Mouse (Mus musculus) retina, adult 2 months (tissue): ENCODE data around the gene Tacc2.

Experiments used
- DNase-seq: peaks from one replicate; pipeline ENCODE4 v3.0.0-alpha.2; 2012; ENCODE audit warnings: low read depth, low spot score

Tacc2 gene

DNA sequence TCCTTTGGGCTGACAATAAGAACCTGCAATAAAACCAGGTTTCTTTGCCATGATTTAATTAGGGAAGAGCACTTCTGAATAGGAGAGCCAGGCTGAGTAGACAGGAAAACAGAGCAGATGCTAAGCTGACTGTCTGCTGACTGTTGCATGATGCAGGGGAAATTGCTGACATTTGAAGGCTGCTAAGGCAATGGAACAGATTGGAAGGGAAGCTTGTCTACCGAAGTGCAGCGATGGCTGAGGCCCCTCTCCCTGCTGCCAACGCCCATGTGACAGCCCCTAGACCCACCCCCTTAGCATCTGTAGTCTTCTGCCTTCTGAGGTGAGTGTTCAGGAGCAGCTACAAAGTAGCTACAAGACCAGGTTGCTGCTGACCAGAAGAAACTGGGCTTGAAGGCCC, 148.9 kb downstream of the Tacc2 start:
- DNase-seq = no peak

DNA sequence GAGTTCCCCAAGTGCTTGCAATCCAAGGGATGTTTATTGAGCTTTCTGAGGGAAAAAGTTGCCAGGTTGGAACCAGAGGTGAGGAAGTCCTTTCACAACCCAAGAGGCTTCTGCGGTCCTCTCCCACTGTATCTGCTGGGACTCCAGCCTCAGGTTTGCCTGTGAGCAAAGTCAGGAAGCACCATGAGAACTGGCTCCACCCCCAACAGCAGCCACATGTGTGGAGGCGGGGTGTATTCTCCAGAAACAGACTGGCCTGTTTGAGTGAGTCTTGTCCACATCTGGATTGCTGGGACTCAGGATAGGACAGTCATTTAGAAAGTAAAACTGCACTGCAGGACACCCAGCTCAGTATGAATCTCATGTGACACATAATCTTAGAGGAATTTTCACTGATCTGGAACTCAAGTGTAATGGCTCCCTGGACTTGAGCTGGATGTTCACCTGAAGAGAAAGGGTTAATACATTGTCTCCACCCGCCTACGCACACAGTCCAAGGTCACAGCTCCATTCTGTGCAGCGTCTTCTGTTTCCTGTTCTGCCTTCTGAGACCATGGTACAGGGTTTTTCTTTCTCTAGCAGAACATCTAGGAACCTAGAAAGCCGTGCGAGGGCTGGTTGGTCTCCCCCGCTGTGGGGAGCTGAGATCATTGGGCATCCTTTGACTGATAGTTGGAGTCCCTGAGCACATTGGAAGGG, 149.6 kb downstream of the Tacc2 start:
- no peak for DNase-seq

GRCm38 (mm10) chr7:130727560-130727959, 150.3 kb downstream of the Tacc2 start:
- DNase-seq = no peak

- DNase-seq = no peak
These were observed 154.6 kb downstream of the Tacc2 start for GRCm38 (mm10) chr7:130731792-130732191.

DNA sequence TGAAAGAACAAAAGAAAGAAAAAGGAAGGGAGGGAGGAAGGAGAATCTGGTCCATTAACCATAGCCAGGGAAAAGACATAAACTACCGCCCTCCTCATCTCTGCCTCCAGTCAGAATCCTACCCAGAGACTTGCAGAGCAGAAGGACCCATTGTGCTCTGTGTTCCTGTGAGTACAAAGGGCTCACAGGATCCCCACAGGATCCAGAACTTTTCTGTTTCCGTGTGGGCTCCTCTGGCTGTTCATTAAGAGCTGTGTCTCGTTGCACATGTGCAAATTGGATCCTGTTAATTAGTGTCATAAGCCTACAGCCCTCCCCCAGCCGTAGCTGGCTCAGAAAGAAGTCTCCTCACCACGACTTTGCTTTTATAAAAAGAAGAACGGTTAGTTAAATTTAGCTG, 155.7 kb downstream of the Tacc2 start:
- no peak for DNase-seq

GRCm38 (mm10) chr7:130733423-130733822, 156.2 kb downstream of the Tacc2 start:
- no peak for DNase-seq

DNA sequence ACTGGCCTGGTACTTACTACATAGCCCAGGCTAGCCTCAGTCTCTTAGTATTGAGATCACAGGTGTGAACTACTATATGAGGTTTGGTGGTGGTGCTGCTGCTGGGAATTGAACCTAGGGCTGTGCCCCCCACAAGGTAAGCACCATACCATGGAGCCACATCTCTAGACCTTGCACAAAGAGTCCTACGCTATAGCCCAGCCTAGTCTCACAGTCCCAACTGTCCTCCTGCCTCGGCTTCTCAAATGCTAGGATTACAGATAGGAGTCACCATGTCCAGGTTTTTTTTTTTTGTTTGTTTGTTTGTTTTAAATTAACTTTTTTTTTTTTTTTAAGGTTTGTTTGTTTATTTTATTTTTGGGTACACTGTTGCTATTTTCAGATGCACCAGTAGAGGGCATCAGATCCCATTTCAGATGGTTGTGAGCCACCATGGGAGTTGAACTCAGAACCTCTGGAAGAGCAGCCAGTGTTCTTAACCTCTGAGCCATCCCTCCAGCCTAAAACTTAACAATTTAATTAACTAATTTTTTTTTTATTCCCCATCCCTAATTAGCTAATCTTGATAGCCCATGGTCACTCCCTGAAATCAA, 157.1 kb downstream of the Tacc2 start:
- DNase-seq = no peak

DNA sequence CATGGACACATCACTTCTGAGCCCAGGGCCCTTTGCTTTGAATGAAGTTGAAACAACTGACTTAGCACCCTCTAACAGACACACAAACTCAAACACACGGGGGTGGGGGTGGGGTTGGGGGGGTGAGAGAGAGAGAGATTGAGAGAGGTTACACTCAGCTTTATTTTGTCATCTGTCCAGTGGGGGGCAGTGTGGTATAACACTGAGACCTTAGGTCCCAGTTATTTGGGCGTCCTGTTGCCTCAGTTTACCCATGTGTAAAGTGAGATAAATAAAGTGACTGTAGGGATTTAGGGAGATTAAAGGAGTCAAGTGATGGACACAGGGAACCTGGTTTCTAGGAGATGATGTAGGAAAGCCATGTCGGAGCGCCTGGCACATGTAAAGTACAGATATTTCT, 163.9 kb downstream of the Tacc2 start:
- no peak for DNase-seq

DNA sequence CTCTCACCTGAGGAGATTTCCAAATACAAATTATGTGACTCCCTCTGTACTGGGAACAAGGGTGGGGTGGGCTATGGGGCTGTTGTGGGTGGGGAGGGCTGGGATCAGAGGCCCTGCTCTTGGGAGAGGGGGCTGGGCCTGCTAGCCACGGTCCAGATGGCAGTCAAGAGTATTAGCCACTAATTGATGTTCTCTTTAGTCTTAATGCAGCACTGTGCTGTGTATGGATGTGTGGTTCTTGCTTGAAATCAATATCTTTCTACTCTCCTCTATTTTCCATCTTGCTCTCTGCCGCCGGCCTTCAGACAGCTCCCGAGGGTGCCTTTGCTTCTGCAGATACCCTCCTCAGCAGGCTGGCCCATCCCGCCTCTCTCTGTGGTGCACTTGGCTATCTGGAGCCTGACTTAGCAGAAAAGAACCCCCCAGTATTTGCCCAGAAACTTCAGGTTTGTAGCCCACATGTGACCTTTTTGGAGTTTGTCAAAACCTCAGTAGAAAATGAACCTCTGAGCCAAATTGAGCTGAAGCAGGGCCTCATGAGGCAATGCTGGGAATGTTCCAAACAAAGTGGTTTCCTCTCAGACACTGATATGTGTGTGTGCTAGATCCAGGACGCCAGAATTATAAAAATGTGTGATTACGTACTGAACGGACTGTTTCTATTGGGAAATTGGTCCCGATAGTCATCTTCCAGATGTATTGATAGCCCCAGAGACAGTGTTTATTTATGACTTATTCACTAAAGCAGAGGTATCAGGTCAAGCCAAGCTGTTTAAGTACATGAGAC, 166.2 kb downstream of the Tacc2 start:
- no peak for DNase-seq

DNA sequence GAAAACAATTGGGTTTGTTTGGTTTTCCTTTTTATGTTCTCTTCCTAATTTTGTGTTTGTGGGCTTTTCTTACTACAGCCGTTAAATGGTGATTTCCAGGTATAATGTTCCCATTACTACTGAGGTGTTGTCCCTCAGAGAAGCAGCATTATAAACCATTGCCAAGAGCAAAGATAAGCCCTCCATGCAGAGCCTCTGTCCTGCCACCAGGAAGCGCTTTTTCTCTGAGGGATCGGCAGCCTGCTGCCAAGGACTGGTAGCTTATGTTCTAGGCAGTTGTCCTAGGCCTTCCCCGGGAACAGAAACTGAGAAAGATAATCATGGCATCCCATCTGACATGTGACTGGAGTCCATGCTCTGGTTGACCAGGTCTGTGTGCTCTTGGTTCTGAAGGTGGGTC, 171.9 kb downstream of the Tacc2 start:
- no peak for DNase-seq

DNA sequence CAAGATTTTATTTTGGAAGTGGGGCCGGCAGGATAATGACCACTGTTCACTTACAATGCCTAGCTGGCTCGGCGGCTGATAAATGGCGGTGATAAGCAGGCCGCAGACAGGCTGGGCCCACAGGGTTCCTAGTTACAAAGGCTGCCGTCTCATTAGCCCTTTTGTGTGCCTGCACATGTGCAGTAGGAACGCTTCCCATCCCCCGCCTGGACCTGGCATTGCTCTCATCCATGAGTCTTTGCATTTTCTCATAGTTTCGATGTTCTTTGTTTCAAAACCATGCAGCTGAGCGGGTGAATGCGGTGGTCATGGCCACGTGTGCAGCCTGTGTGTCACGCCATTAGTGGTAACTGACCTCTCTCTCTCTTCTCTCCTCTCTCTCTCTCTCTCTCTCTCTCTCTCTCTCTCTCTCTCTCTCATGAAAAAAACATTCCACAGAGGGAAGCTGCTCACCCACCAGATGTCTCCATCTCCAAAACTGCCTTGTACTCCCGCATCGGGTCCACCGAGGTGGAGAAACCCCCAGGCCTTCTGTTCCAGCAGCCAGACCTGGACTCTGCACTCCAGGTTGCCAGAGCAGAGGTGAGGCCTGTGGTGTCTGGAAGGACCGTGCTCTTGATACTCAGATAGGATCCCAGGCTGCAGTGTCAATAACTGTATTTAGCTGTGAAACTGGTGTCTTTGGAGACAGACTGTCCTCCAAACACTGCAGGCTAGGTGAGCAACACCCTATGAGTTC, 173.7 kb downstream of the Tacc2 start:
- no peak for DNase-seq

DNA sequence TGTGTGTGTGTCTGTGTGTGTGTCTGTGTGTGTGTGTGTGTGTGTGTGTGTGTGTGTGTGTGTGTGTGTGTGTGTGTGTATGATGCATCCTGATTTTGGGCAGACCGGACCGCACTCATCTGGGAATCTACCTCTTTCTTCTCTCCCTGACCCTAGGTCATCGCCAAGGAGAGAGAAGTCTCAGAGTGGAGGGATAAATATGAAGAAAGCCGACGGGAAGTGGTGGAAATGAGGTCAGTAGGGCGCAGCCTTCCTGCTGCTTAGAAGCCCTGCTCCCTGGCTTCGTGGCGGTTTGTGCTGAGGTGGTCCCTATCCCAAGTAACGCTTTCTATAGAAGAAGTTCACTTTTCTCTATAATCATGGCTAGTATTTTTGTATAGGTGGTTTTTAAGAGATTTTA, 174.4 kb downstream of the Tacc2 start:
- DNase-seq = no peak

- no peak for DNase-seq
These were observed 177.6 kb downstream of the Tacc2 start for GRCm38 (mm10) chr7:130754790-130755189.

GRCm38 (mm10) chr7:130756343-130756835, 179.2 kb downstream of the Tacc2 start:
- no peak for DNase-seq

GRCm38 (mm10) chr7:130757326-130757865, 180.2 kb downstream of the Tacc2 start:
- no peak for DNase-seq

GRCm38 (mm10) chr7:130762071-130762897, 185.0 kb downstream of the Tacc2 start:
- peak; percentile 58 for DNase-seq

DNA sequence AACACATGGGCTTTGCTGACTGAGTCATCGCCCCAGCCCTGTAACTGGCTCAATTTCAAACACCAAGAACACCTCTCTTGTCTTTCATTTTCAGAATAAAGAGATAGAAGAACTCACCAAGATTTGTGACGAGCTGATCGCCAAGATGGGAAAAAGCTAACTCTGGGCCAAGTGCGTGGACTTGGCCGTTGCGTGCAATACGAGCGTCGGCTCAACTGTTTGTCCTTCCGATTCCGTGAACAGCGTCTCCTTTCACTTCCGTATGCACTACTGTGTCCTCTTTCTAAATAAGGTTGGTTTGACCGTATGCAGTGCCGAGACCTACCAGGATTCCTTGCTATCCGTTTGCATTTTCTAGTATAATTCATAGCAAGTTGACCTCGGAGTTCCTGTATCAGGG, 186.9 kb downstream of the Tacc2 start:
- no peak for DNase-seq

DNA sequence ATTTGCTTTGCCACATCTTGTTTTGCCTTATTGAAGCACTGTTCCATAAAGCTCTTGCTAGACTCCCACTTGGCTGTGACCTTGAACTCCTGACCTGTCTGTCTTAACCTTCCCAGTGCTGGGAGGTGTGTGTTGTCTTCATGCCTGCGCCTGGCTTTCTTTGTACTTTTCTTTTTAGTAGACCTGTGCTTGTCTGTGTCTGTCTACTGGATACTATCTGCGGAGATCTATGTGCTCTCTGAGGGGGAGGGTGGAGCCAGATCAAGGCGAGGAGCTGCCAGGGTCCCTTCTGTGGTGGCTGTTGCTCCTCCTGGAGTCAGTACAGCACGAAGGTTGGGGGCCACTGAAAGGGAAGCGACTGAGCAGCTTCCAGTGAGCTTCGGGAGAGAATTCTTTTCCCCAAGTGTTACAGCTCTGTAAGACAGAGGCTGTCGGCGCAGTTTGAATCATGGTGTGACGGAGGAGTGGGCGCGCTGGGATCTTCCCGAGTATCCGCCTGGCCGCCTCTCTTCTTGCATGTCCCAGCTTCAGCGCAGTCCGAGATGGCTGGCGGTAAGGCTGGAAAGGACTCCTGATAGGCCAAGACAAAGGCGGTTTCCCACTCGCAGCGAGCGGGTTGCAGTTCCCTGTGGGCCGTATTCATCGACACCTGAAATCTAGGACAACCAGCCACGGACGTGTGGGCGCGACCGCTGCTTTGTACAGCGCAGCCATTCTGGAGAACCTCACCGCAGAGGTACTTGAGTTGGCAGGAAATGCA, 189.4 kb downstream of the Tacc2 start:
- DNase-seq = no peak

- no peak for DNase-seq
These were observed 190.9 kb downstream of the Tacc2 start for GRCm38 (mm10) chr7:130768151-130768550.

- DNase-seq = peak; percentile 53
These were observed 193.5 kb downstream of the Tacc2 start for GRCm38 (mm10) chr7:130770707-130771106.
